Mouse (Mus musculus) midbrain, postnatal 0 days (tissue): ENCODE results near the gene Scn1b. TPM values are rescaled to one million over a fixed set of nuclear protein-coding genes. Genes with fewer than 3 reads are reported as not detected.
A peak's percentile ranks its signal among the peaks of the same experiment; 100 is the strongest.

ENCODE experiments used
- ATAC-seq: fragments of 200-750 bp; cut with Nextera tagmentation; 2 replicates; pipeline ENCODE4 v1.8.0; 2017; ENCODE audit warnings: moderate number of reproducible peaks, mild to moderate bottlenecking, moderate TSS enrichment, moderate library complexity; ENCODE audit not compliant: low FRiP score
- DNase-seq: peaks from one replicate; pipeline ENCODE4 v3.0.0-alpha.2; 2015; ENCODE audit warnings: low spot score
- H3K27ac ChIP-seq: fragments of 300-500 bp; sonication (generic); 2 replicates; pipeline ENCODE4 v1.5.1; 2014; ENCODE audit warnings: low read depth, mild to moderate bottlenecking, low read length, mixed read lengths
- H3K27me3 ChIP-seq: fragments of 300-500 bp; sonication (generic); 2 replicates; pipeline ENCODE4 v1.6.1; 2014; ENCODE audit warnings: low read length, control low read depth, mixed read lengths; ENCODE audit not compliant: insufficient read depth
- H3K36me3 ChIP-seq: fragments of 300-500 bp; sonication (generic); 2 replicates; pipeline ENCODE4 v1.6.1; 2014; ENCODE audit warnings: low read length, control low read depth, mixed read lengths; ENCODE audit not compliant: insufficient read depth
- H3K4me1 ChIP-seq: fragments of 300-500 bp; sonication (generic); 2 replicates; pipeline ENCODE4 v1.6.1; 2014; ENCODE audit warnings: mild to moderate bottlenecking, control low read depth, antibody characterized with exemption, low read length, mixed read lengths; ENCODE audit not compliant: insufficient read depth
- H3K4me2 ChIP-seq: fragments of 300-500 bp; sonication (generic); 2 replicates; pipeline ENCODE4 v1.6.1; 2014; ENCODE audit warnings: low read depth, mild to moderate bottlenecking, low read length, mixed read lengths; ENCODE audit not compliant: poor library complexity, severe bottlenecking
- H3K4me3 ChIP-seq: fragments of 300-500 bp; sonication (generic); 2 replicates; pipeline ENCODE4 v1.5.1; 2014; ENCODE audit warnings: low read depth, mild to moderate bottlenecking, low read length, moderate library complexity
- H3K9ac ChIP-seq: fragments of 300-500 bp; sonication (generic); replicated peaks from 2 replicates; pipeline ENCODE4 v1.6.1; 2014; ENCODE audit warnings: mild to moderate bottlenecking, low read length, moderate library complexity, mixed read lengths; ENCODE audit not compliant: poor library complexity, severe bottlenecking
- H3K9me3 ChIP-seq: fragments of 300-500 bp; sonication (generic); 2 replicates; pipeline ENCODE4 v1.6.1; 2016; ENCODE audit warnings: low read length, control low read depth
- CTCF ChIP-seq: IDR thresholded peaks from 2 replicates; pipeline ENCODE4 v1.5.1; 2016; ENCODE audit warnings: antibody characterized with exemption, mild to moderate bottlenecking
- WGBS: fragments of 180-500 bp; shearing (Covaris S2); extraction: QIAGEN DNeasy Blood & Tissue Kit; methylation state at CpG from one replicate; pipeline ENCODE4 v1.1.7; 2014; 5-methylcytosine and 5-hydroxymethylcytosine counted together
- polyA plus RNA-seq: library from polyadenylated mRNA; unstranded; fragments of >200 nt; fragmentation: Nextera tagmentation; extraction: Ambion mirVana; gene quantifications from 2 replicates; pipeline ENCODE4 v1.2.1, GENCODE M21; 2015
- total RNA-seq: library from RNA; depleted of rRNA; stranded (reverse); fragments of >200 nt; gene quantifications from 2 replicates; pipeline ENCODE4 v1.2.3, GENCODE M21; 2014

The Scn1b gene
- total and polyA plus RNA-seq, 2 experiments from 2014 or later = 32.3 to 57.5 TPM

GRCm38 (mm10) chr7:31094774-31095501 is 31.9 kb downstream of the Scn1b start:
- WGBS = 35% methylated on average over 11 of the region's 12 CpGs
- H3K4me3 ChIP-seq = no peak overlapping the region
- ATAC-seq = no peak

GRCm38 (mm10) chr7:31089721-31090120 is 37.1 kb downstream of the Scn1b start:
- Histone ChIP-seq H3K4me1 (no peaks in the 10 kb centered on the region), H3K27me3 (no peaks in the 10 kb centered on the region), H3K9me3 (no peaks in the 10 kb centered on the region), H3K4me2 (no peak overlapping the region), H3K4me3 (no peak overlapping the region), H3K36me3 (no peaks in the 10 kb centered on the region), H3K27ac (no peak overlapping the region), H3K9ac (no peak overlapping the region)
- WGBS = 95% methylated on average over 2 of the region's 2 CpGs
- no peak for ATAC-seq
- no peak for TF ChIP-seq CTCF
- no peak for DNase-seq

More at GRCm38 (mm10) chr7:31094774-31095501, 31.9 kb downstream of the Scn1b start:
- H3K27me3 ChIP-seq = no peaks in the 10 kb centered on the region
- H3K9me3 ChIP-seq = no peaks in the 10 kb centered on the region
- H3K36me3 ChIP-seq = no peaks in the 10 kb centered on the region
- H3K4me1 ChIP-seq = no peaks in the 10 kb centered on the region
- peak; percentile 46 for TF ChIP-seq CTCF
- no peak overlapping the region for H3K4me2 ChIP-seq
- no peak overlapping the region for H3K9ac ChIP-seq
- DNase-seq = no peak
- no peak overlapping the region for H3K27ac ChIP-seq

GRCm38 (mm10) chr7:31088206-31088605 is 38.6 kb downstream of the Scn1b start:
- no peaks in the 10 kb centered on the region for H3K4me1 ChIP-seq
- 59% methylated on average over 3 of the region's 3 CpGs for WGBS
- no peaks in the 10 kb centered on the region for H3K27me3 ChIP-seq
- DNase-seq (no peak), ATAC-seq (no peak)
- no peaks in the 10 kb centered on the region for H3K36me3 ChIP-seq
- H3K27ac ChIP-seq = no peak overlapping the region
- no peak overlapping the region for H3K9ac ChIP-seq
- no peak overlapping the region for H3K4me2 ChIP-seq
- H3K9me3 ChIP-seq = no peaks in the 10 kb centered on the region
- H3K4me3 ChIP-seq = no peak overlapping the region
- TF ChIP-seq CTCF = no peak

- Histone ChIP-seq H3K36me3 (no peaks in the 10 kb centered on the region), H3K27me3 (no peaks in the 10 kb centered on the region), H3K4me3 (no peak overlapping the region), H3K4me2 (no peak overlapping the region), H3K27ac (no peak overlapping the region), H3K9ac (no peak overlapping the region), H3K4me1 (no peaks in the 10 kb centered on the region), H3K9me3 (no peaks in the 10 kb centered on the region)
- ATAC-seq (no peak), DNase-seq (no peak)
- 83% methylated on average over 2 of the region's 2 CpGs for WGBS
- no peak for TF ChIP-seq CTCF
Observed at GRCm38 (mm10) chr7:31087262-31087661, 39.5 kb downstream of the Scn1b start.

- no peak for TF ChIP-seq CTCF
Observed at GRCm38 (mm10) chr7:31086175-31086755, 40.5 kb downstream of the Scn1b start.

GRCm38 (mm10) chr7:31085171-31085570 is 41.6 kb downstream of the Scn1b start:
- TF ChIP-seq CTCF = no peak
- no peaks in the 10 kb centered on the region for H3K36me3 ChIP-seq
- H3K4me2 ChIP-seq = no peak overlapping the region
- ATAC-seq (no peak), DNase-seq (no peak)
- no peak overlapping the region for H3K27ac ChIP-seq
- H3K27me3 ChIP-seq = no peaks in the 10 kb centered on the region
- no peak overlapping the region for H3K4me3 ChIP-seq
- no peak overlapping the region for H3K9ac ChIP-seq
- H3K4me1 ChIP-seq = no peaks in the 10 kb centered on the region
- H3K9me3 ChIP-seq = no peaks in the 10 kb centered on the region
- WGBS = 15% methylated on average over 3 of the region's 3 CpGs

More at GRCm38 (mm10) chr7:31086175-31086755, 40.5 kb downstream of the Scn1b start:
- H3K27me3 ChIP-seq = no peaks in the 10 kb centered on the region
- H3K9me3 ChIP-seq = no peaks in the 10 kb centered on the region
- no peak overlapping the region for H3K4me3 ChIP-seq
- ATAC-seq (no peak), DNase-seq (no peak)
- H3K9ac ChIP-seq = no peak overlapping the region
- H3K27ac ChIP-seq = no peak overlapping the region
- no peak overlapping the region for H3K4me2 ChIP-seq
- no peaks in the 10 kb centered on the region for H3K36me3 ChIP-seq
- no peaks in the 10 kb centered on the region for H3K4me1 ChIP-seq
- WGBS = 94% methylated on average over 9 of the region's 9 CpGs
